Mouse (Mus musculus): ENCODE data around the gene Srsy.
"Not testable (repeated sequence)": the region's sequence is repeated elsewhere in the genome, so short reads cannot be mapped to it uniquely, and the experiment has no call there.

Srsy gene

DNA sequence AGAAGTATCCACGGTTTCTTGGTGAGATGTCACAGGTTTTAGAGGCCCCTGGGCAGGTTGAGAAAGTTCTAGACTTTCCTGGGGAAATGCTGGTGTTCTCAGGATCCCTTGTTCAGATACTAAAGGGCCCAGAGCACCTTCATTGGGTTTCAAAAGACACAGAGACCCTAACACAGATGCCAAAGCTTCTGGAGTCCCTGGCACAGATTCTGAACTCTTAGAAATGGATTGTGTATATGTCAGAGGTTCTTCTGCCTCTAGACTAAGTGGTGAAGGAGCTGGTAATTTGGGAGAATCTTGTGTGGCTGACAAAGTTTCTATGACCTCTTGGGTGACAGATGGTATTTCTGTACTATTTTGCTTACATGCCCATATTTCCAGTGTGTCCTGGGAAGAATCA, at the start of gene Srsy:
Gene Srsy, minus strand, starts transcription at position 101 of the 400 bp plus-strand sequence.
- not testable (repeated sequence) for DNase-seq (ENCODE audit: low spot score in 2 of 2)

Measured in urinary bladder, adult 18-20 months (tissue).